Mouse (Mus musculus) layer of hippocampus, adult 8-10 months (tissue): Measurements from ENCODE around the gene Atraid. TPM values are rescaled to one million over a fixed set of nuclear protein-coding genes. Genes with fewer than 3 reads are reported as not detected.

ENCODE experiments used
- DNase-seq, 2 experiments: peaks; one replicate each; pipeline ENCODE4 v3.0.0; 2022; ENCODE audit warnings: low spot score in 2 of 2
- total RNA-seq, 4 experiments: library from RNA; stranded (reverse); gene quantifications; 2 replicates each; pipeline ENCODE4 v1.2.4; 2022

The Atraid gene
- total RNA-seq, 4 experiments from 2014 or later, result 69.8 to 92.2 (median 78.6) TPM

- no peak for DNase-seq
Observed at GRCm38 (mm10) chr5:31094799-31095691, 46.9 kb downstream of the Atraid start.

- DNase-seq, result no peak
Observed at GRCm38 (mm10) chr5:31095711-31096480, 47.8 kb downstream of the Atraid start.

Other genes with a start within 250 kb of the Atraid start
- 100 to 1,000 TPM; 225 to 231 (median 227) TPM for gene Mapre3, start 233.7 kb upstream of the Atraid start, total RNA-seq
- gene Tmem214, start 180.3 kb upstream of the Atraid start, total RNA-seq, result 10 to 100 TPM; 54.0 to 81.0 (median 67.7) TPM
- gene Agbl5, start 159.6 kb upstream of the Atraid start, total RNA-seq, result 10 to 100 TPM; 14.4 to 19.3 (median 16.2) TPM
- 100 to 1,000 TPM in 1 of 4 experiments, 10 to 100 TPM in 3; 78.4 to 104 (median 90.6) TPM for gene Ost4, start 140.5 kb upstream of the Atraid start, total RNA-seq
- 1 to 10 TPM; 2.1 to 3.1 (median 2.6) TPM for gene Emilin1, start 134.9 kb upstream of the Atraid start, total RNA-seq
- gene Khk, start 126.9 kb upstream of the Atraid start, total RNA-seq, result 10 to 100 TPM; 13.2 to 23.8 (median 16.8) TPM
- 10 to 100 TPM; 13.8 to 19.2 (median 18.8) TPM for gene Cgref1, start 102.7 kb upstream of the Atraid start, total RNA-seq
- 100 to 1,000 TPM; 118 to 148 (median 139) TPM for gene Preb, start 88.0 kb upstream of the Atraid start, total RNA-seq
- under 1 TPM; 0.14 to 0.28 (median 0.22) TPM for gene Tcf23, start 79.7 kb upstream of the Atraid start, total RNA-seq
- 10 to 100 TPM; 15.8 to 21.3 (median 18.6) TPM for gene Slc5a6, start 612 bp downstream of the Atraid start, total RNA-seq
- gene Cad, start 6.5 kb downstream of the Atraid start, total RNA-seq, result 10 to 100 TPM; 18.2 to 20.4 (median 19.2) TPM
- gene Dnajc5g, start 58.0 kb downstream of the Atraid start, total RNA-seq, result not detected
- gene Slc30a3, start 59.9 kb downstream of the Atraid start, total RNA-seq, result 10 to 100 TPM; 65.2 to 81.6 (median 76.8) TPM
- gene Trim54, start 68.4 kb downstream of the Atraid start, total RNA-seq, result not detected
- gene Ucn, start 90.5 kb downstream of the Atraid start, total RNA-seq, result not detected
- 10 to 100 TPM; 53.4 to 61.1 (median 59.8) TPM for gene Mpv17, start 105.9 kb downstream of the Atraid start, total RNA-seq
- 1 to 10 TPM; 1.3 to 4.9 (median 3.1) TPM for gene Gm29609, start 131.6 kb downstream of the Atraid start, total RNA-seq
- 10 to 100 TPM; 63.0 to 87.0 (median 67.8) TPM for gene Gtf3c2, start 131.8 kb downstream of the Atraid start, total RNA-seq
- 10 to 100 TPM; 72.0 to 88.3 (median 81.7) TPM for gene Snx17, start 144.9 kb downstream of the Atraid start, total RNA-seq
- 10 to 100 TPM; 34.9 to 45.0 (median 41.7) TPM for gene Eif2b4, start 145.1 kb downstream of the Atraid start, total RNA-seq
- 10 to 100 TPM; 26.0 to 31.9 (median 30.4) TPM for gene Zfp513, start 154.0 kb downstream of the Atraid start, total RNA-seq
- gene Ppm1g, start 172.4 kb downstream of the Atraid start, total RNA-seq, result 10 to 100 TPM; 69.8 to 79.5 (median 73.1) TPM
- gene Nrbp1, start 192.6 kb downstream of the Atraid start, total RNA-seq, result 10 to 100 TPM; 88.0 to 94.1 (median 90.9) TPM
- gene Gm9970, start 192.9 kb downstream of the Atraid start, total RNA-seq, result under 1 TPM in 1 of 4 experiments, not detected in 3; 0.85 TPM
- 1 to 10 TPM; 2.3 to 3.6 (median 2.9) TPM for gene Krtcap3, start 203.4 kb downstream of the Atraid start, total RNA-seq
- 100 to 1,000 TPM in 1 of 4 experiments, 10 to 100 TPM in 3; 74.6 to 128 (median 85.9) TPM for gene Ift172, start 242.8 kb downstream of the Atraid start, total RNA-seq
- gene Fndc4, start 247.8 kb downstream of the Atraid start, total RNA-seq, result 100 to 1,000 TPM; 172 to 178 (median 176) TPM
- gene Gckr, start 249.1 kb downstream of the Atraid start, total RNA-seq, result under 1 TPM in 1 of 4 experiments, not detected in 3; 0.20 TPM